Mouse (Mus musculus) stomach, embryonic 14.5 days (tissue): ENCODE results near the gene Hecw2. TPM values are rescaled to one million over a fixed set of nuclear protein-coding genes. Genes with fewer than 3 reads are reported as not detected.

Experiments used
- ATAC-seq: fragments of 200-750 bp; cut with Nextera tagmentation; 2 replicates; pipeline ENCODE4 v1.8.0; 2017; ENCODE audit warnings: low read depth, moderate TSS enrichment; ENCODE audit not compliant: insufficient number of reproducible peaks, insufficient read depth, low FRiP score
- H3K27ac ChIP-seq: fragments of 300-500 bp; sonication (generic); 2 replicates; pipeline ENCODE4 v1.5.1; 2014; ENCODE audit warnings: mild to moderate bottlenecking, low read length, moderate library complexity, mixed read lengths
- H3K27me3 ChIP-seq: fragments of 300-500 bp; sonication (generic); 2 replicates; pipeline ENCODE4 v1.6.1; 2014; ENCODE audit warnings: low read length, control low read depth, mixed read lengths; ENCODE audit not compliant: control insufficient read depth, insufficient read depth
- H3K36me3 ChIP-seq: fragments of 300-500 bp; sonication (generic); 2 replicates; pipeline ENCODE4 v1.6.1; 2014; ENCODE audit warnings: mild to moderate bottlenecking, control low read depth, low read length, moderate library complexity, mixed read lengths; ENCODE audit not compliant: control insufficient read depth, insufficient read depth
- H3K4me1 ChIP-seq: fragments of 300-500 bp; sonication (generic); 2 replicates; pipeline ENCODE4 v1.6.1; 2014; ENCODE audit warnings: low read length, control low read depth, mixed read lengths; ENCODE audit not compliant: control insufficient read depth, insufficient read depth
- H3K4me2 ChIP-seq: fragments of 300-500 bp; sonication (generic); replicated peaks from 2 replicates; pipeline ENCODE4 v1.6.1; 2014; ENCODE audit warnings: low read depth, low read length, control low read depth
- H3K4me3 ChIP-seq: fragments of 300-500 bp; sonication (generic); 2 replicates; pipeline ENCODE4 v1.5.1; 2014; ENCODE audit warnings: low read depth, low read length, control low read depth
- H3K9ac ChIP-seq: fragments of 300-500 bp; sonication (generic); replicated peaks from 2 replicates; pipeline ENCODE4 v1.6.1; 2014; ENCODE audit warnings: low read depth, mild to moderate bottlenecking, control low read depth, low read length, moderate library complexity, mixed read lengths
- H3K9me3 ChIP-seq: fragments of 300-500 bp; sonication (generic); 2 replicates; pipeline ENCODE4 v1.6.1; 2016; ENCODE audit warnings: low read depth, low read length, control low read depth; ENCODE audit not compliant: control insufficient read depth
- WGBS: fragments of 180-500 bp; shearing (Covaris S2); extraction: QIAGEN DNeasy Blood & Tissue Kit; methylation state at CpG from one replicate; pipeline ENCODE4 v1.1.7; 2014; 5-methylcytosine and 5-hydroxymethylcytosine counted together
- polyA plus RNA-seq: library from polyadenylated mRNA; unstranded; fragments of >200 nt; fragmentation: Nextera tagmentation; extraction: Ambion mirVana; gene quantifications from 2 replicates; pipeline ENCODE4 v1.2.1, GENCODE M21; 2014

The Hecw2 gene
- polyA plus RNA-seq, 1 experiment from 2014 or later, result 2.9 TPM

DNA sequence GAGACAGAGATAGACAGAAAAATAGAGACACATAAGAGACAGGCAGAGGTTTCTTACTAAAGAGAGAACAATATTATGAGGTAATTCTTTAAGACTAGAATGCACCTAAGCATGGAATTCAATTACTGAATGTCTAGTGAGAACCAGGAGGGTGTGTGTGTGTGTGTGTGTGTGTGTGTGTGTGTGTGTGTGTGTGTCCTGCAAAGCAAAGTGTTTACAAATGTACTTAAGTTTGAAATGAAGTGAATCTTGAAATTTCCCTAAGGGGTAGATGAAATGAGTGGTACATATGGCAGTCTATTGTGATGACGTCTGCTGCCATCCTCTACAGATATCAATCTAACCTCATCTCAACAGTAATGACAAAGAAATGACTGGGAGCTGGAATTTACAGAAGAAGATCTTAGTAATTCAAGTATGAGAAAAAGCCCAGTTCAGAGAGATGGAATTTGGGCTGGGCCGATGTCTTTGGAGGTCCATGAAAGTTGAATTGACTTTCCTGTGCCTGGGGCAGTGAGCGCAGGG lies 342.8 kb downstream of the Hecw2 start:
- 85% methylated on average over 3 of the region's 3 CpGs for WGBS
- H3K27me3 ChIP-seq, result no peaks in the 10 kb centered on the region
- H3K4me3 ChIP-seq, result no peak overlapping the region
- no peak overlapping the region for H3K27ac ChIP-seq
- no peaks in the 10 kb centered on the region for H3K36me3 ChIP-seq
- H3K4me1 ChIP-seq, result no peaks in the 10 kb centered on the region
- no peaks in the 10 kb centered on the region for H3K9me3 ChIP-seq
- H3K4me2 ChIP-seq, result no peak overlapping the region
- no peak overlapping the region for H3K9ac ChIP-seq
- no peak for ATAC-seq

DNA sequence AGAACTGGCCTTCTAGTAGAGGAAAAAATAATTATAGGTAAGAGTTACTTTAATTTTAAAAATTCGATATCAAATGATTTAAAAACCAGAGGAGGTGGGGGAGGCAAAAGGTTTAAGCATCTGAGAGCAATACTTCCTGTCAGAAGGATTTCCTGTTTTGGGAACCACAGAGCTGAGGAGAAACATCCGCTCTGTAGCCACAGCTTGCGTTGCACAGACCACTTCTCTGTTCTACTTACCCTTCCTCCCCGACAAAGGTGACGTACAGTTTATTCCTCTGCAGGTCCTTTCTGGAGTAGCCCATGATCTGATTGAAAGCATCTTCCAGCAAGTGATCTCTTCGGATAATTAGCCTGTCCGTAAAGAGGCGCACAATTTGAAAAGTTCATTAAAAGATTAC lies 343.6 kb downstream of the Hecw2 start:
- no peak for ATAC-seq
- H3K4me2 ChIP-seq, result no peak overlapping the region
- no peaks in the 10 kb centered on the region for H3K36me3 ChIP-seq
- no peaks in the 10 kb centered on the region for H3K27me3 ChIP-seq
- no peaks in the 10 kb centered on the region for H3K4me1 ChIP-seq
- no peak overlapping the region for H3K27ac ChIP-seq
- 65% methylated on average over 8 of the region's 8 CpGs for WGBS
- no peak overlapping the region for H3K9ac ChIP-seq
- H3K4me3 ChIP-seq, result no peak overlapping the region
- H3K9me3 ChIP-seq, result no peaks in the 10 kb centered on the region

DNA sequence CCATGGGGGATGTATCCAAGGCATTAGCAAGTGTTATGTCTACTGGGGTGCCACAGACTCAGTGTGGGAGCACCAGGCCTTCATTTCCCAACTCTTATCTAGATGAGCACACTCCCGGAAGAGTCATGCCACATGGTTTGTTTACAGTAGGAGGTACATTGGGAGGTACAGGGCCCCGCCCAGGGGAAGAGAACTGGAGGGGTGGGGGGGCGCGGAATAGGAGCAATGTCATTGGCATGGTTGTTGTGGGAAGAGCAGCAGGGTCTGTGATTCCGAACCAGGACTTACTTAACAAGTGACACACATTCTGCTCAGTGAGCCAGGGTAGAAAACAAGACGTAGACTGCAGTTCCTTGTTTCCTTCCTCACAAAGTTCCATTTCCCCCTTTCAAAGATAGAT lies 344.1 kb downstream of the Hecw2 start:
- peak overlapping the region; percentile 21; the same call in 1 of the 2 replicates for H3K27ac ChIP-seq

DNA sequence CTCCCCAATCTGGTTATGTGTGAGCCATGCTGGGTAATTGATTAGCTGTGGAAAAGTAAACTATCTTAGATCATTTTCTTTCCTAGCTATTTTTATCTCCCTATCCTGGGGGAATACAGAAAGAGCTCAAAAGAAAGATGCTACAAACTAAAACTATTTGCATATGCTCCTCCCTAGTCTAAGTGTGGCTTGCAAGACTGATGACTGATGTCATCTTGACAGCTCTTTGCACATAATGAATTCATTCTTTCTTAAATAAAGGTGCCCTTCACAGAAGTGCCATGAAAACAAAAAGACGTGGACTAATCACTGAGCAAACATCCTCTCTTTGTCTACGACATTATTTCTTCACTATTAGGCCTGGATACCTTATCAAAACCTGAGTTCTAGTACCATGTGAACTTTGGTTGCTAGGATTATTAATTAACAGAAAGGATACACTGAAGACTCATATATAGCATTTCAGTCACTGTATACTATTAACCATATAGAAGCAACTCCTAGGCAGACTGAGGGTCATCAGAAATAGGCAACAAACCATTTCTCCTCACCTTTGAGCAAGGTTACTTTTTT lies 348.2 kb downstream of the Hecw2 start:
- Histone ChIP-seq H3K4me1 (0 out of 2 replicates have a peak, but pooled peaks cover 4% of the 10 kb centered on the region), H3K27ac (peak overlapping the region; percentile 79; the same call in 1 of the 2 replicates), H3K9me3 (no peaks in the 10 kb centered on the region)

More for the DNA sequence above, 344.1 kb downstream of the Hecw2 start:
- Histone ChIP-seq H3K9ac (no peak overlapping the region), H3K4me2 (no peak overlapping the region), H3K4me3 (no peak overlapping the region), H3K9me3 (no peaks in the 10 kb centered on the region), H3K27me3 (no peaks in the 10 kb centered on the region), H3K4me1 (0 out of 2 replicates have a peak, but pooled peaks cover 4% of the 10 kb centered on the region), H3K36me3 (no peaks in the 10 kb centered on the region)
- no peak; the same call in 1 of the 2 replicates for ATAC-seq
- WGBS, result 83% methylated on average over 6 of the region's 6 CpGs

DNA sequence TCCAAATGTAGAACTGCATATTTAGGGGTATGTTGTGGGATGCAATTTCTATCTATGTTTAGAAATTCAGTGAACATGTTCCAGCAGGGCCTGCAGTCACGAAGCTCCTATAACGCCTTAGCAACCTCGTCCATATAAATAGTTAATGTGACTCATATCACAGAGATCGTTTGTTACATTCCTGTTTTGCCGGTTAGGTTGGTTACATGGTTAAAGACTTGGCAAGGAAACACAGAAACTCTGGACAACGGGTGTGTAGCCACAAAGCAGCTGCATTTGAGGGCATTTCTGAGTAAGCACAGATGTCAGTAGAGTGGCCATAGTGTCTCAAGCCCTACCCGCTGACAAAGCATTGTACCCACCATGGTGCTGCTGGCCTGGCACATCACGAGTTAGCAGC lies 349.1 kb downstream of the Hecw2 start:
- Histone ChIP-seq H3K36me3 (no peaks in the 10 kb centered on the region), H3K4me3 (no peak overlapping the region), H3K9ac (no peak overlapping the region), H3K4me2 (no peak overlapping the region), H3K4me1 (0 out of 2 replicates have a peak, but pooled peaks cover 4% of the 10 kb centered on the region), H3K27ac (peak overlapping the region; percentile 79), H3K9me3 (no peaks in the 10 kb centered on the region), H3K27me3 (no peaks in the 10 kb centered on the region)
- 54% methylated on average over 8 of the region's 8 CpGs for WGBS
- peak; percentile 56; the same call in 1 of the 2 replicates for ATAC-seq

More for the DNA sequence above, 348.2 kb downstream of the Hecw2 start:
- no peak overlapping the region for H3K9ac ChIP-seq
- peak; percentile 53; the same call in 1 of the 2 replicates for ATAC-seq
- H3K4me2 ChIP-seq, result no peak overlapping the region
- 50% methylated on average over 2 of the region's 2 CpGs for WGBS
- no peak overlapping the region for H3K4me3 ChIP-seq
- no peaks in the 10 kb centered on the region for H3K36me3 ChIP-seq
- no peaks in the 10 kb centered on the region for H3K27me3 ChIP-seq

DNA sequence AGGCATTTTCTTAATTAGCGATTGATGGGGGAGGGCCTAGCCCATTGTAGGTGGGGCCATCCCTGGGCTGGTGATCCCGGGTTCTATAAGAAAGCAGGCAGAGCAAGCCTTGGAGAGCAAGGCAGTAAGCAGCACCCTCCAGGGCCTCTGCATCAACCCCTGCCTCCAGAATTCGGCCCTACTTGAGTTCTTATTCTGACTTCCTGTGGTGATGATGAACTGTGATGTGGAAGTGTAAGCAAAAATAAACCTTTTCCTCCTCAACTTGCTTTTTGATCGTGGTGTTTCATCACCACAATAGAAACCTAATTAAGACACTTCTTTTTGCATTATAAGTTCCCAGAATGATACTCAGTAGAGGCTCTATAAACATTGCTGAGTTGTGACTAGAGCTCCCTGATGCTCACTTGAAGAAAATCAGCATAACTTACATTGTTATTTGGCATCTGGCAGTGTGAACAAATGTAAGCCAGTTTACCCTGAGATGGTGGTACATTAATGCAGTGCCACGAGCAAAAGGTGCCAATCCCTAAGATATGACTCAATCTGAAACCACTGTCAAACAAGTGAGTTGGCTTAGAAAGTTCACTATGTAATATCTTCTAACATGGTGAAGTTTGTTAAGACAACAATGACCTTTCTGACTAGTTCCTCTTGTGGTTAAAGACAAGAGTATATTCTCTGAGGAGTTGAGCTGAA lies 349.9 kb downstream of the Hecw2 start:
- Histone ChIP-seq H3K4me1 (0 out of 2 replicates have a peak, but pooled peaks cover 4% of the 10 kb centered on the region), H3K4me3 (no peak overlapping the region), H3K27ac (no peak overlapping the region), H3K36me3 (no peaks in the 10 kb centered on the region), H3K4me2 (no peak overlapping the region), H3K27me3 (no peaks in the 10 kb centered on the region), H3K9me3 (no peaks in the 10 kb centered on the region), H3K9ac (no peak overlapping the region)
- 69% methylated on average over 5 of the region's 5 CpGs for WGBS
- no peak for ATAC-seq

DNA sequence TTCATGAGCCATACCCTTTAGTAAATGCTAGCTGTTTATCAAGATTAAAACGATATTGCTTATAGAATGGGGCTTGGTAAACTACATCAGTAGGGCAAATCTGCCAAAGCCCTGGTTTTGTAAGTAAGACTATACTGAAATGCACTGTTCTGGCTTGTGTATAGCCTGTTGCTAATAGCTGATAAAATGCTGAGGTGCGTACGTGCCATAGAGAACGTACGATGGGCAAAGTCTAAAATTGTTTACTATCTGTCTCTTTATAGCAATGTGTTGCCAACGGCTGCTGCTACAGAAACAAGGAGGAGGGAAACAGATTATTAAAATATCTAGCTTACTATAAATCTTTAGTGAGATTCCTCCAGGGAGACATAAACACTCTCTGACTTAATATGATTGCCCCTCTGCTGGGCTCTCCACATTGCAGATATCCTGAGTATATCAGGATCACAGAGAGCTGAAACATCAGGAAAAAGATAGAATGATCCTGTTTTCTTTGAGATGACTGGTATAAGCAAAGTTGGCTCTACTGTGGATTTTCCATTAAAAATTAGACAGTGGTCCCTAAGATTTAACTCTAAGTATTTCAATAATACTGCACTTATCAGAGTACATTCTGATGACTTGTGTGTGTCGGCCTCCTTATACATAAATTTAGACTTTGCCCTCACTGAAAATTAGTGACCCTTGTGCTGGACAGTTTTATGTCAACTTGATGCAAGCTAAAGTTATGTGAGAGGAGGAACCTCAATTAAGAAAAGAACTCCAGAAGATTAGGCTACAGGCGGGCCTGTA lies 350.6 kb downstream of the Hecw2 start:
- Histone ChIP-seq H3K4me2 (no peak overlapping the region), H3K27me3 (no peaks in the 10 kb centered on the region), H3K9me3 (no peaks in the 10 kb centered on the region), H3K4me3 (no peak overlapping the region), H3K9ac (no peak overlapping the region), H3K36me3 (no peaks in the 10 kb centered on the region), H3K27ac (no peak overlapping the region), H3K4me1 (peaks cover 5% of the 10 kb centered on the region; the same call in 1 of the 2 replicates)
- WGBS, result 73% methylated on average over 8 of the region's 8 CpGs
- ATAC-seq, result no peak

DNA sequence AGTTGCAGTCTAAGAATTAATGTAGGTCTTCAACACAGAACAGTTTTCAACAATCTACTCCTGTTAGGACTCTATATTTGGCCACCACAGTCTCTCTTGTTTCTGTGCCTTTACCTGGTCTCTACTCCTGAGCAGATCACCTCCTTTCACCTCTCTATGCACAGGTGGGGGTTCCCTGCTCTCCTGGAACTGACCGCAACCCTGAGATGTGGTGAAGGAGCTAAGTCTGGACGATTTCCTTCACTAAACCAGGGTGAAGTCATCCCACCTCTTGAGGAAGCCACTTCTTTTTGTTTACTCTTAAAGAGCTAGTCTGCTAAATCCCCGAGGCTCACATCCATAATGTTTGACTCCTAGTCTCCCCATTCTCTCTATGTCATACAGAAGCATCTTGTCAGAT lies 351.9 kb downstream of the Hecw2 start:
- no peak for ATAC-seq
- H3K4me3 ChIP-seq, result no peak overlapping the region
- 59% methylated on average over 3 of the region's 3 CpGs for WGBS

More for the DNA sequence above, 351.9 kb downstream of the Hecw2 start:
- H3K9me3 ChIP-seq, result no peaks in the 10 kb centered on the region
- H3K9ac ChIP-seq, result no peak overlapping the region
- no peaks in the 10 kb centered on the region for H3K27me3 ChIP-seq
- no peaks in the 10 kb centered on the region for H3K36me3 ChIP-seq
- no peak overlapping the region for H3K27ac ChIP-seq
- peaks cover 6% of the 10 kb centered on the region; the same call in 1 of the 2 replicates for H3K4me1 ChIP-seq
- no peak overlapping the region for H3K4me2 ChIP-seq
